Mouse (Mus musculus) lung, embryonic 14.5 days (tissue): ENCODE data around the gene Nprl3. TPM values are rescaled to one million over a fixed set of nuclear protein-coding genes. Genes with fewer than 3 reads are reported as not detected.

ENCODE experiments used
- ATAC-seq: fragments of 200-750 bp; cut with Nextera tagmentation; 2 replicates; pipeline ENCODE4 v1.8.0; 2017; ENCODE audit warnings: mild to moderate bottlenecking, moderate TSS enrichment, moderate library complexity; ENCODE audit not compliant: insufficient read depth
- DNase-seq: peaks from one replicate; pipeline ENCODE4 v3.0.0-alpha.2; 2015
- H3K27ac ChIP-seq: fragments of 300-500 bp; sonication (generic); 2 replicates; pipeline ENCODE4 v1.5.1; 2014; ENCODE audit warnings: low read depth, mild to moderate bottlenecking, moderate library complexity
- H3K27me3 ChIP-seq: fragments of 300-500 bp; sonication (generic); 2 replicates; pipeline ENCODE4 v1.6.1; 2014; ENCODE audit warnings: low read length, control low read depth; ENCODE audit not compliant: insufficient read depth
- H3K36me3 ChIP-seq: fragments of 300-500 bp; sonication (generic); 2 replicates; pipeline ENCODE4 v1.6.1; 2014; ENCODE audit warnings: control low read depth; ENCODE audit not compliant: insufficient read depth
- H3K4me1 ChIP-seq: fragments of 300-500 bp; sonication (generic); 2 replicates; pipeline ENCODE4 v1.6.1; 2014; ENCODE audit warnings: antibody characterized with exemption, control low read depth; ENCODE audit not compliant: insufficient read depth
- H3K4me2 ChIP-seq: fragments of 300-500 bp; sonication (generic); 2 replicates; pipeline ENCODE4 v1.6.1; 2014; ENCODE audit warnings: mild to moderate bottlenecking
- H3K4me3 ChIP-seq: fragments of 300-500 bp; sonication (generic); 2 replicates; pipeline ENCODE4 v1.5.1; 2014; ENCODE audit warnings: low read depth, low read length
- H3K9ac ChIP-seq: fragments of 300-500 bp; sonication (generic); 2 replicates; pipeline ENCODE4 v1.6.1; 2014
- H3K9me3 ChIP-seq: fragments of 300-500 bp; sonication (generic); 2 replicates; pipeline ENCODE4 v1.6.1; 2016; ENCODE audit warnings: low read depth, low read length, control low read depth
- CTCF ChIP-seq: IDR thresholded peaks from 2 replicates; pipeline ENCODE4 v1.5.1; 2016; ENCODE audit warnings: antibody characterized with exemption, low read depth
- WGBS: fragments of 180-500 bp; shearing (Covaris S2); extraction: QIAGEN DNeasy Blood & Tissue Kit; methylation state at CpG from one replicate; pipeline ENCODE4 v1.1.7; 2014; 5-methylcytosine and 5-hydroxymethylcytosine counted together
- polyA plus RNA-seq: library from polyadenylated mRNA; unstranded; fragments of >200 nt; fragmentation: Nextera tagmentation; extraction: Ambion mirVana; gene quantifications from 2 replicates; pipeline ENCODE4 v1.2.1, GENCODE M21; 2014

Nprl3 gene
- polyA plus RNA-seq, 1 experiment from 2014 or later: 44.0 TPM

- no peaks in the 10 kb centered on the region for H3K9me3 ChIP-seq
- H3K4me3 ChIP-seq: peak overlapping the region; percentile 86
- H3K4me1 ChIP-seq: no peaks in the 10 kb centered on the region
- DNase-seq (peak; percentile 19), ATAC-seq (peak; percentile 42; the same call in 1 of the 2 replicates)
- H3K36me3 ChIP-seq: 0 out of 2 replicates have a peak, but pooled peaks cover 1% of the 10 kb centered on the region
- WGBS: 24% methylated on average over 5 of the region's 5 CpGs
- H3K27ac ChIP-seq: peak overlapping the region; percentile 97
- no peak for TF ChIP-seq CTCF
- peak overlapping the region; percentile 95 for H3K9ac ChIP-seq
- peak overlapping the region; percentile 76 for H3K4me2 ChIP-seq
- no peaks in the 10 kb centered on the region for H3K27me3 ChIP-seq
Measured at GRCm38 (mm10) chr11:32267964-32268363, 457 bp upstream of the Nprl3 start.

- peak overlapping the region; percentile 76 for H3K4me2 ChIP-seq
- H3K27me3 ChIP-seq: no peaks in the 10 kb centered on the region
- no peaks in the 10 kb centered on the region for H3K9me3 ChIP-seq
- peak overlapping the region; percentile 95 for H3K9ac ChIP-seq
- H3K27ac ChIP-seq: peak overlapping the region; percentile 97
- peak overlapping the region; percentile 86 for H3K4me3 ChIP-seq
- no peak for ATAC-seq
- peak; percentile 31 for DNase-seq
- H3K4me1 ChIP-seq: no peaks in the 10 kb centered on the region
- TF ChIP-seq CTCF: no peak
- WGBS: 18% methylated on average over 6 of the region's 6 CpGs
- peaks cover 8% of the 10 kb centered on the region; the same call in 1 of the 2 replicates for H3K36me3 ChIP-seq
Measured at GRCm38 (mm10) chr11:32266776-32267175, 731 bp downstream of the Nprl3 start.

GRCm38 (mm10) chr11:32266194-32266593 lies 1.3 kb downstream of the Nprl3 start:
- no peak for ATAC-seq
- peak overlapping the region; percentile 47; the same call in 1 of the 2 replicates for H3K27ac ChIP-seq
- H3K36me3 ChIP-seq: peaks cover 12% of the 10 kb centered on the region; the same call in 1 of the 2 replicates
- TF ChIP-seq CTCF: no peak
- H3K4me2 ChIP-seq: peak overlapping the region; percentile 21; the same call in 1 of the 2 replicates
- 0 out of 2 replicates have a peak overlapping the region, but pooled peaks have one; percentile 14 for H3K9ac ChIP-seq
- 89% methylated on average over 6 of the region's 6 CpGs for WGBS
- no peaks in the 10 kb centered on the region for H3K4me1 ChIP-seq
- H3K9me3 ChIP-seq: no peaks in the 10 kb centered on the region
- DNase-seq: no peak
- H3K27me3 ChIP-seq: no peaks in the 10 kb centered on the region
- no peak overlapping the region for H3K4me3 ChIP-seq

- DNase-seq: no peak
- Histone ChIP-seq H3K36me3 (peaks cover 21% of the 10 kb centered on the region), H3K27me3 (no peaks in the 10 kb centered on the region), H3K4me2 (no peak overlapping the region), H3K9me3 (no peaks in the 10 kb centered on the region), H3K9ac (no peak overlapping the region), H3K4me1 (no peaks in the 10 kb centered on the region), H3K27ac (no peak overlapping the region; the same call in 1 of the 2 replicates), H3K4me3 (no peak overlapping the region)
- WGBS: 89% methylated on average over 3 of the region's 3 CpGs
- no peak for TF ChIP-seq CTCF
- ATAC-seq: no peak
Measured at GRCm38 (mm10) chr11:32265117-32265738, 2.3 kb downstream of the Nprl3 start.

GRCm38 (mm10) chr11:32262674-32263415 lies 4.7 kb downstream of the Nprl3 start:
- 58% methylated on average over 10 of the region's 10 CpGs for WGBS
- no peaks in the 10 kb centered on the region for H3K27me3 ChIP-seq
- ATAC-seq: no peak

GRCm38 (mm10) chr11:32256566-32256965 lies 10.9 kb downstream of the Nprl3 start:
- H3K27ac ChIP-seq: peak overlapping the region; percentile 51
- 82% methylated on average over 3 of the region's 3 CpGs for WGBS
- peaks cover 43% of the 10 kb centered on the region for H3K36me3 ChIP-seq
- H3K9me3 ChIP-seq: no peaks in the 10 kb centered on the region
- ATAC-seq: no peak
- TF ChIP-seq CTCF: no peak
- DNase-seq: no peak
- H3K4me3 ChIP-seq: no peak overlapping the region
- H3K4me1 ChIP-seq: no peaks in the 10 kb centered on the region
- H3K9ac ChIP-seq: no peak overlapping the region
- H3K27me3 ChIP-seq: no peaks in the 10 kb centered on the region
- H3K4me2 ChIP-seq: no peak overlapping the region

More at GRCm38 (mm10) chr11:32262674-32263415, 4.7 kb downstream of the Nprl3 start:
- Histone ChIP-seq H3K9me3 (no peaks in the 10 kb centered on the region), H3K9ac (no peak overlapping the region), H3K4me3 (no peak overlapping the region), H3K4me2 (no peak overlapping the region), H3K4me1 (no peaks in the 10 kb centered on the region), H3K36me3 (peaks cover 24% of the 10 kb centered on the region), H3K27ac (no peak overlapping the region)
- TF ChIP-seq CTCF: no peak
- no peak for DNase-seq

- Histone ChIP-seq H3K9me3 (no peaks in the 10 kb centered on the region), H3K27ac (peak overlapping the region; percentile 51; the same call in 1 of the 2 replicates), H3K4me1 (no peaks in the 10 kb centered on the region), H3K36me3 (peaks cover 41% of the 10 kb centered on the region), H3K27me3 (no peaks in the 10 kb centered on the region), H3K4me2 (no peak overlapping the region), H3K9ac (no peak overlapping the region), H3K4me3 (no peak overlapping the region)
- DNase-seq: no peak
- no peak for TF ChIP-seq CTCF
- ATAC-seq: no peak; the same call in 1 of the 2 replicates
- WGBS: 89% methylated on average over 1 of the region's 1 CpGs
Measured at GRCm38 (mm10) chr11:32256146-32256545, 11.4 kb downstream of the Nprl3 start.
